In genomic region chr17:83214674-83215528, GRCm38 (mm10) we compare ENCODE assay signal across 8 mouse cellular contexts. TPM values are rescaled to one million over a fixed set of nuclear protein-coding genes. Genes with fewer than 3 reads are reported as not detected.
A peak's percentile ranks its signal among the peaks of the same experiment; 100 is the strongest.
DNase-seq lines count a peak whose midpoint lies in the region; ATAC-seq lines count a peak whose summit lies in the region.

TSS of gene Pkdcc (plus strand) at chr17:83215292.

- H3K27ac ChIP-seq in forebrain, embryonic 12.5 days, result peak within 1 kb of the TSS; percentile 87
- peak within 1 kb of the TSS; percentile 98 for H3K27ac ChIP-seq in heart, embryonic 16.5 days (ENCODE audit: low read length)
- H3K27ac ChIP-seq in liver, embryonic 16.5 days (ENCODE audit: low read length), result peak within 1 kb of the TSS; percentile 77
- H3K27ac ChIP-seq in neural tube, embryonic 13.5 days (replicated peaks), result peak within 1 kb of the TSS; percentile 93

- peaks cover 56% of the 10 kb centered on the region for H3K27me3 ChIP-seq in forebrain, embryonic 12.5 days
- no peaks in the 10 kb centered on the region for H3K27me3 ChIP-seq in heart, embryonic 16.5 days (ENCODE audit: control insufficient read depth, insufficient read depth, low read length)
- H3K27me3 ChIP-seq in liver, embryonic 16.5 days (ENCODE audit: control insufficient read depth, insufficient read depth, low read depth, low read length), result peaks cover 35% of the 10 kb centered on the region
- H3K27me3 ChIP-seq in neural tube, embryonic 13.5 days, result peaks cover 7% of the 10 kb centered on the region; the same call in 1 of the 2 replicates

- H3K4me3 ChIP-seq in forebrain, embryonic 12.5 days (replicated peaks), result peak within 1 kb of the TSS; percentile 69
- peak within 1 kb of the TSS; percentile 89 for H3K4me3 ChIP-seq in heart, embryonic 16.5 days (ENCODE audit: low read length)
- peak within 1 kb of the TSS; percentile 65 for H3K4me3 ChIP-seq in liver, embryonic 16.5 days (ENCODE audit: low read depth, low read length)
- H3K4me3 ChIP-seq in neural tube, embryonic 13.5 days, result peak within 1 kb of the TSS; percentile 63

- no peaks in the 10 kb centered on the region for H3K36me3 ChIP-seq in forebrain, embryonic 12.5 days (replicated peaks)
- no peaks in the 10 kb centered on the region; the same call in 1 of the 2 replicates for H3K36me3 ChIP-seq in heart, embryonic 16.5 days (ENCODE audit: control insufficient read depth, insufficient read depth)
- no peaks in the 10 kb centered on the region for H3K36me3 ChIP-seq in liver, embryonic 16.5 days (ENCODE audit: control insufficient read depth, insufficient read depth)
- no peaks in the 10 kb centered on the region for H3K36me3 ChIP-seq in neural tube, embryonic 13.5 days

- ATAC-seq in forebrain, embryonic 12.5 days (ENCODE audit: low FRiP score), result peak; percentile 90
- ATAC-seq in heart, embryonic 16.5 days (replicated peaks; ENCODE audit: extremely low read depth, insufficient read depth, low FRiP score), result peak; percentile 90
- peak; percentile 84 for ATAC-seq in liver, embryonic 16.5 days (ENCODE audit: low read depth)
- ATAC-seq in neural tube, embryonic 13.5 days (ENCODE audit: low read depth), result peak; percentile 83

- peaks cover 59% of the 10 kb centered on the region for H3K4me1 ChIP-seq in forebrain, embryonic 12.5 days
- peaks cover 33% of the 10 kb centered on the region for H3K4me1 ChIP-seq in heart, embryonic 16.5 days (ENCODE audit: control insufficient read depth, insufficient read depth, low read length)
- peaks cover 12% of the 10 kb centered on the region for H3K4me1 ChIP-seq in liver, embryonic 16.5 days (ENCODE audit: control insufficient read depth, low read depth, low read length)
- peaks cover 73% of the 10 kb centered on the region for H3K4me1 ChIP-seq in neural tube, embryonic 13.5 days (replicated peaks)

- H3K9ac ChIP-seq in forebrain, embryonic 12.5 days, result peak within 1 kb of the TSS; percentile 87
- H3K9ac ChIP-seq in heart, embryonic 16.5 days (ENCODE audit: low read length), result peak within 1 kb of the TSS; percentile 97
- peak within 1 kb of the TSS; percentile 66 for H3K9ac ChIP-seq in liver, embryonic 16.5 days (ENCODE audit: low read depth, low read length)
- H3K9ac ChIP-seq in neural tube, embryonic 13.5 days, result peak within 1 kb of the TSS; percentile 97

- H3K9me3 ChIP-seq in forebrain, embryonic 12.5 days, result no peaks in the 10 kb centered on the region
- no peaks in the 10 kb centered on the region for H3K9me3 ChIP-seq in heart, embryonic 16.5 days (replicated peaks; ENCODE audit: control insufficient read depth, low read length)
- no peaks in the 10 kb centered on the region for H3K9me3 ChIP-seq in liver, embryonic 16.5 days (replicated peaks; ENCODE audit: control insufficient read depth, low read length)
- no peaks in the 10 kb centered on the region for H3K9me3 ChIP-seq in neural tube, embryonic 13.5 days

- DNase-seq in B cell, adult 2 months, result peak; percentile 37 to 42
- peak; percentile 60 for DNase-seq in brain, embryonic 18.5 days (ENCODE audit: low read depth, low spot score)
- DNase-seq in kidney, postnatal 36 days, result peak; percentile 90 to 95
- peak; percentile 80 for DNase-seq in testis, postnatal 14 days (ENCODE audit: low spot score)

- peak within 1 kb of the TSS; percentile 96 for H3K4me2 ChIP-seq in forebrain, embryonic 12.5 days
- peak within 1 kb of the TSS; percentile 81 for H3K4me2 ChIP-seq in heart, embryonic 16.5 days (ENCODE audit: low read depth, low read length)
- peak within 1 kb of the TSS; percentile 51 for H3K4me2 ChIP-seq in liver, embryonic 16.5 days (ENCODE audit: low read depth, low read length)
- H3K4me2 ChIP-seq in neural tube, embryonic 13.5 days, result peak within 1 kb of the TSS; percentile 89

- under 1% methylated on average over 53 of the region's 105 CpGs for WGBS in forebrain, embryonic 12.5 days
- WGBS in heart, embryonic 16.5 days, result under 1% methylated on average over 92 of the region's 105 CpGs
- under 1% methylated on average over 58 of the region's 105 CpGs for WGBS in liver, embryonic 16.5 days (ENCODE audit: insufficient replicate concordance)
- WGBS in neural tube, embryonic 13.5 days, result under 1% methylated on average over 55 of the region's 105 CpGs

RNA-seq across cellular contexts. Expression of gene Pkdcc, which starts in this region (rescaled TPM):
- 7.1 and 10.8 TPM in 2 replicates for polyA plus RNA-seq in forebrain, embryonic 12.5 days (2016; fragmentation: Nextera tagmentation; extraction: Ambion mirVana)
- polyA plus RNA-seq in heart, embryonic 16.5 days (2015; fragmentation: Nextera tagmentation; extraction: Ambion mirVana), result 10.9 and 11.9 TPM in 2 replicates
- 1.7 and 2.5 TPM in 2 replicates for polyA plus RNA-seq in liver, embryonic 16.5 days (2015; fragmentation: Nextera tagmentation; extraction: Ambion mirVana)
- polyA plus RNA-seq in neural tube, embryonic 13.5 days (2015; fragmentation: Nextera tagmentation; extraction: Ambion mirVana), result 4.2 and 6.1 TPM in 2 replicates

Comparison
In these comparisons a context has a peak if more than half of its experiments do, and no peak if none do; other contexts are left out.
1. Peak in every context shown above with its lines: DNase-seq, ATAC-seq, H3K4me3 ChIP-seq and H3K27ac ChIP-seq.
2. DNase-seq: peak in every context shown above with its lines; median percentile 92 in kidney, postnatal 36 days; 80 in testis, postnatal 14 days; 60 in brain, embryonic 18.5 days; 40 in B cell, adult 2 months.